Comparison of ENCODE assay signal across 19 mouse cellular contexts in the genomic region with DNA sequence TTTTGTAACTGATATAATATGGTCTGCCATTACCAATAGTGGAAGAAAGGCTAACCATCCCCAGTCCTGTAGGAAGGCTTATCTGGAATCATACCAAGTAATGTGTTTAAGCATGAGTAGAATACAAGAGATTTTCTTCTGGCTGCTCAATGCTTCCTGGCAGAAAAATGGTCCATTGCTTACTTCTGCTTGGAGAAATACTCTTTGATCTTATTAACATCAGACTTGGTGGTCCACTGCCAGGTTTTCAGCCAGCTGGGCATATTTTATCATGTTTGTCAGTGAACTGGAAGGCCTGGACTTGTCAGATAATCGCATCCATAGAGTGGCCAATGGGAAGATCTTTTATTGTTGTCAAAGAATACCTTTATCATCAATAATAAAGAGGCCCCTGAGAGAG.
DNase-seq lines count a peak whose midpoint lies in the region; ATAC-seq and TF ChIP-seq lines count a peak whose summit lies in the region.
"Had no signal": no experiment of that assay in that cellular context is flagged by ENCODE, and none has a peak within 500 bp of the region (broad histone marks: within the 10 kb centered on the region; RNA-seq: fewer than 3 reads in every experiment).

No protein-coding gene starts in this region.

- no peaks in the 10 kb centered on the region for H3K9me3 ChIP-seq in hindbrain, postnatal 0 days (ENCODE audit: low read length)
- 0 out of 2 replicates have a peak, but pooled peaks cover 3% of the 10 kb centered on the region for H3K9me3 ChIP-seq in hindbrain, embryonic 10.5 days
- H3K9me3 ChIP-seq in midbrain, postnatal 0 days (ENCODE audit: low read length) = no peaks in the 10 kb centered on the region
- H3K9me3 ChIP-seq in midbrain, embryonic 14.5 days (ENCODE audit: control insufficient read depth, low read length) = no peaks in the 10 kb centered on the region
- H3K9me3 ChIP-seq in limb, embryonic 10.5 days (replicated peaks) = no peaks in the 10 kb centered on the region
- H3K9me3 ChIP-seq: embryonic facial prominence, embryonic 10.5 days; forebrain, embryonic 13.5 days; forebrain, embryonic 15.5 days had no signal

- 0 out of 2 replicates have a peak, but pooled peaks have one; percentile 24 for ATAC-seq in hindbrain, postnatal 0 days
- ATAC-seq in midbrain, postnatal 0 days (ENCODE audit: low FRiP score) = no peak
- no peak for ATAC-seq in midbrain, embryonic 14.5 days (ENCODE audit: low FRiP score, low TSS enrichment)
- ATAC-seq: activated CD4-positive, CD25-positive, alpha-beta regulatory T cell, adult 4 months; forebrain, embryonic 13.5 days; forebrain, embryonic 15.5 days; forebrain, postnatal 0 days; Patski had no signal

- DNase-seq in hindbrain, postnatal 0 days (ENCODE audit: low spot score) = peak; percentile 69
- no peak for DNase-seq in hindbrain, embryonic 10.5 days (ENCODE audit: low spot score)
- DNase-seq in midbrain, postnatal 0 days (ENCODE audit: low spot score) = peak; percentile 73
- DNase-seq in midbrain, embryonic 14.5 days = no peak
- no peak for DNase-seq in limb, embryonic 10.5 days (ENCODE audit: low spot score)
- DNase-seq: adrenal gland, adult 8-10 months; adrenal gland, postnatal 14 days; adrenal gland, postnatal 36 days; cerebellum, adult 11-12 months; cerebellum, adult 8-10 months; cerebellum, adult 9-11 months; cerebellum, postnatal 25 days; forebrain, postnatal 0 days had no signal

- H3K4me2 ChIP-seq in hindbrain, postnatal 0 days (ENCODE audit: low read depth, low read length) = no peak overlapping the region
- H3K4me2 ChIP-seq in midbrain, postnatal 0 days (ENCODE audit: low read depth, low read length, poor library complexity, severe bottlenecking) = no peak overlapping the region
- no peak overlapping the region for H3K4me2 ChIP-seq in midbrain, embryonic 14.5 days (ENCODE audit: low read length)
- H3K4me2 ChIP-seq: embryonic facial prominence, embryonic 12.5 days; forebrain, embryonic 13.5 days; forebrain, embryonic 15.5 days had no signal

- no peak overlapping the region for H3K9ac ChIP-seq in hindbrain, postnatal 0 days (replicated peaks; ENCODE audit: low read length)
- H3K9ac ChIP-seq in midbrain, postnatal 0 days (replicated peaks; ENCODE audit: low read length, poor library complexity, severe bottlenecking) = no peak overlapping the region
- H3K9ac ChIP-seq in midbrain, embryonic 14.5 days (replicated peaks; ENCODE audit: low read length) = no peak overlapping the region
- H3K9ac ChIP-seq: embryonic facial prominence, embryonic 12.5 days; forebrain, embryonic 13.5 days; forebrain, embryonic 15.5 days; forebrain, postnatal 0 days had no signal

- H3K36me3 ChIP-seq in hindbrain, postnatal 0 days (ENCODE audit: insufficient read depth, low read length) = no peaks in the 10 kb centered on the region
- H3K36me3 ChIP-seq in hindbrain, embryonic 10.5 days = no peaks in the 10 kb centered on the region
- H3K36me3 ChIP-seq in midbrain, postnatal 0 days (ENCODE audit: insufficient read depth, low read length) = no peaks in the 10 kb centered on the region
- H3K36me3 ChIP-seq in midbrain, embryonic 14.5 days (ENCODE audit: control insufficient read depth, insufficient read depth, low read length) = no peaks in the 10 kb centered on the region
- no peaks in the 10 kb centered on the region for H3K36me3 ChIP-seq in limb, embryonic 10.5 days
- H3K36me3 ChIP-seq: embryonic facial prominence, embryonic 10.5 days; embryonic facial prominence, embryonic 12.5 days; forebrain, embryonic 15.5 days had no signal

- no peak overlapping the region for H3K4me3 ChIP-seq in hindbrain, postnatal 0 days (ENCODE audit: low read length)
- no peak overlapping the region for H3K4me3 ChIP-seq in hindbrain, embryonic 10.5 days
- no peak overlapping the region for H3K4me3 ChIP-seq in midbrain, postnatal 0 days (ENCODE audit: low read depth, low read length)
- no peak overlapping the region for H3K4me3 ChIP-seq in midbrain, embryonic 14.5 days (replicated peaks; ENCODE audit: low read depth, low read length)
- no peak overlapping the region for H3K4me3 ChIP-seq in limb, embryonic 10.5 days
- H3K4me3 ChIP-seq: embryonic facial prominence, embryonic 10.5 days; embryonic facial prominence, embryonic 12.5 days; forebrain, embryonic 13.5 days; forebrain, embryonic 15.5 days had no signal

- H3K4me1 ChIP-seq in hindbrain, postnatal 0 days (ENCODE audit: insufficient read depth, low read length) = no peaks in the 10 kb centered on the region
- no peaks in the 10 kb centered on the region for H3K4me1 ChIP-seq in hindbrain, embryonic 10.5 days (replicated peaks)
- H3K4me1 ChIP-seq in midbrain, postnatal 0 days (ENCODE audit: insufficient read depth, low read length) = no peaks in the 10 kb centered on the region
- H3K4me1 ChIP-seq in midbrain, embryonic 14.5 days (ENCODE audit: control insufficient read depth, insufficient read depth, low read length) = no peaks in the 10 kb centered on the region
- no peaks in the 10 kb centered on the region for H3K4me1 ChIP-seq in limb, embryonic 10.5 days
- H3K4me1 ChIP-seq: embryonic facial prominence, embryonic 10.5 days; embryonic facial prominence, embryonic 12.5 days; forebrain, embryonic 13.5 days; forebrain, embryonic 15.5 days had no signal

- no peaks in the 10 kb centered on the region for H3K27me3 ChIP-seq in hindbrain, postnatal 0 days (ENCODE audit: insufficient read depth, low read length)
- no peaks in the 10 kb centered on the region for H3K27me3 ChIP-seq in hindbrain, embryonic 10.5 days (ENCODE audit: insufficient read depth, poor library complexity, severe bottlenecking)
- no peaks in the 10 kb centered on the region for H3K27me3 ChIP-seq in midbrain, postnatal 0 days (ENCODE audit: insufficient read depth, low read length)
- no peaks in the 10 kb centered on the region for H3K27me3 ChIP-seq in midbrain, embryonic 14.5 days (ENCODE audit: control insufficient read depth, insufficient read depth, low read length)
- no peaks in the 10 kb centered on the region for H3K27me3 ChIP-seq in limb, embryonic 10.5 days (ENCODE audit: low read depth, poor library complexity, severe bottlenecking)
- H3K27me3 ChIP-seq: embryonic facial prominence, embryonic 12.5 days; forebrain, embryonic 13.5 days; forebrain, embryonic 15.5 days; Patski had no signal

- 65% methylated on average over 1 of the region's 1 CpGs for WGBS in hindbrain, postnatal 0 days
- WGBS in hindbrain, embryonic 10.5 days = 88% methylated on average over 1 of the region's 1 CpGs
- WGBS in midbrain, postnatal 0 days = 85% methylated on average over 1 of the region's 1 CpGs
- WGBS in midbrain, embryonic 14.5 days = 95% methylated on average over 1 of the region's 1 CpGs
- WGBS in limb, embryonic 10.5 days = 95% methylated on average over 1 of the region's 1 CpGs

- TF ChIP-seq CTCF in hindbrain, postnatal 0 days (IDR thresholded peaks at IDR 0.05; ENCODE audit: low read depth) = no peak
- TF ChIP-seq CTCF in midbrain, postnatal 0 days (IDR thresholded peaks at IDR 0.05) = no peak

- no peak overlapping the region for H3K27ac ChIP-seq in hindbrain, postnatal 0 days
- no peak overlapping the region for H3K27ac ChIP-seq in hindbrain, embryonic 10.5 days
- H3K27ac ChIP-seq in midbrain, postnatal 0 days (ENCODE audit: low read depth, low read length) = no peak overlapping the region
- H3K27ac ChIP-seq in midbrain, embryonic 14.5 days (replicated peaks; ENCODE audit: low read depth, low read length) = no peak overlapping the region
- H3K27ac ChIP-seq in limb, embryonic 10.5 days = no peak overlapping the region
- H3K27ac ChIP-seq: embryonic facial prominence, embryonic 10.5 days; embryonic facial prominence, embryonic 12.5 days; forebrain, embryonic 13.5 days; forebrain, embryonic 15.5 days had no signal

Comparison
In these comparisons a context has a peak if more than half of its experiments do, and no peak if none do; other contexts are left out.
1. DNase-seq: peak in hindbrain, postnatal 0 days (single experiment) and midbrain, postnatal 0 days (single experiment); none in hindbrain, embryonic 10.5 days (single experiment), midbrain, embryonic 14.5 days (single experiment) and limb, embryonic 10.5 days (single experiment).